Mouse (Mus musculus) gastrocnemius, postnatal 4 days (tissue): ENCODE results near the gene Krt12. TPM values are rescaled to one million over a fixed set of nuclear protein-coding genes. Genes with fewer than 3 reads are reported as not detected.

Experiments used
- DNase-seq, 2 experiments: peaks; one replicate each; pipeline ENCODE4 v3.0.0; 2021 to 2022; ENCODE audit warnings: low spot score in 2 of 2, mixed read lengths in 2 of 2
- long read RNA-seq, 2 experiments: library from polyadenylated mRNA; stranded (forward); transcript quantifications; one replicate each; pipeline ENCODE4 v2.0.0; 2021
- total RNA-seq, 2 experiments: library from RNA; stranded (reverse); gene quantifications; 2 replicates each; pipeline ENCODE4 v1.2.3; 2021

Gene Krt12
- not detected for total RNA-seq
- long read RNA-seq, experiment 1, result 0 reads
- long read RNA-seq, experiment 2, result 0 reads

GRCm38 (mm10) chr11:99422159-99422558 is at the start of gene Krt12:
Krt12 (minus strand) TSS chr11:99422259.
- DNase-seq, result no peak

GRCm38 (mm10) chr11:99469228-99469627 is 47.2 kb upstream of the Krt12 start:
- no peak for DNase-seq

GRCm38 (mm10) chr11:99468566-99468965 is 46.5 kb upstream of the Krt12 start:
- no peak for DNase-seq

GRCm38 (mm10) chr11:99466316-99466715 is 44.3 kb upstream of the Krt12 start:
- DNase-seq, result no peak

- DNase-seq, result peak; percentile 55 to 68
These were observed 42.8 kb upstream of the Krt12 start for GRCm38 (mm10) chr11:99464836-99465235.

- peak in 1 of 2 experiments; percentile 54 for DNase-seq
These were observed 41.1 kb upstream of the Krt12 start for GRCm38 (mm10) chr11:99463155-99463554.

- no peak for DNase-seq
These were observed 39.7 kb upstream of the Krt12 start for GRCm38 (mm10) chr11:99461736-99462135.

GRCm38 (mm10) chr11:99458887-99459286 is 36.8 kb upstream of the Krt12 start:
- DNase-seq, result no peak

GRCm38 (mm10) chr11:99454759-99455158 is 32.7 kb upstream of the Krt12 start:
- no peak for DNase-seq

GRCm38 (mm10) chr11:99454044-99454443 is 32.0 kb upstream of the Krt12 start:
- no peak for DNase-seq

- DNase-seq, result no peak
These were observed 26.7 kb upstream of the Krt12 start for GRCm38 (mm10) chr11:99448769-99449168.

- DNase-seq, result no peak
These were observed 19.2 kb upstream of the Krt12 start for GRCm38 (mm10) chr11:99441220-99441619.

- no peak for DNase-seq
These were observed 17.4 kb upstream of the Krt12 start for GRCm38 (mm10) chr11:99439465-99439864.

- no peak for DNase-seq
These were observed 15.9 kb upstream of the Krt12 start, which contains the start of gene Krt20 for GRCm38 (mm10) chr11:99437972-99438371. Krt20 (minus strand) TSS chr11:99438150.

GRCm38 (mm10) chr11:99436625-99437024 is 14.6 kb upstream of the Krt12 start:
- no peak for DNase-seq

- DNase-seq, result peak in 1 of 2 experiments; percentile 14
These were observed 8.6 kb upstream of the Krt12 start for GRCm38 (mm10) chr11:99430670-99431069.

- no peak for DNase-seq
These were observed 1.5 kb downstream of the Krt12 start for GRCm38 (mm10) chr11:99420586-99420985.

- DNase-seq, result no peak
These were observed 4.2 kb downstream of the Krt12 start for GRCm38 (mm10) chr11:99417819-99418218.

- DNase-seq, result no peak
These were observed 5.2 kb downstream of the Krt12 start for GRCm38 (mm10) chr11:99416902-99417301.

GRCm38 (mm10) chr11:99414463-99415147 is 7.5 kb downstream of the Krt12 start:
- no peak for DNase-seq

- no peak for DNase-seq
These were observed 8.8 kb downstream of the Krt12 start for GRCm38 (mm10) chr11:99413247-99413646.

- no peak for DNase-seq
These were observed 15.9 kb downstream of the Krt12 start for GRCm38 (mm10) chr11:99406186-99406585.

GRCm38 (mm10) chr11:99399956-99400549 is 22.0 kb downstream of the Krt12 start:
- DNase-seq, result no peak
